Comparison of ENCODE assay signal across 8 mouse cellular contexts in the genomic region with DNA sequence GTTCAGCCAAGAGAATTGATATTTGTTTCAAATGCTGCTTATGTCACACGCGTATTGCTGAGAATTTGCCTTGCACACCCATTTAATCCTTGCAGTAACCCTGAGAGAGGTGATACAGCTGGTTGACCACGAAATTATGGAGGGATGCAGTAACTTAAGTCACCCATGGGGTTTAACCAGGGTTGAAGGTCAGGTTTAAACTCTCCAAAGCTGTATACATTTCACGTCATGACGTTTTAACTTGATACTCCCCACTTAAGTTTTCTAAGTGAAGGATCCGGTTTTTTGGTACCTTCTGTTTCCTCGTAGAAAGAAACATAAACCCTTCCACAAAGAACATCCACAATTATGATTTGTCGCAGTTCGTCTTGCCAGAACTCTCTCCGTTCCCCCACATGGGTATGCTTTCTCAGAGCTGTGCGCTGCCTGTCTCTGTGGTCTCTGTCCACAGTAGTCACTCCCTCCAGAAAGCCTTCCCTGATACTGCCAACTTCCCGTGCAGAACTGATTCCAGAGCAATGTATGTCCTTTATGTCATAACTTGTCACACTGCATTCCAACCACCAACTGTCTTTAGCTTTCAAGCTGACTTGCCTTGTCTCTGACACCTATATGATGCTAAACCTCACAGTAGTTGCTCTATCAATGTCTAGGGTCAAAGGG. TPM values are rescaled to one million over a fixed set of nuclear protein-coding genes. Genes with fewer than 3 reads are reported as not detected.
A peak's percentile ranks its signal among the peaks of the same experiment; 100 is the strongest.
DNase-seq lines count a peak whose midpoint lies in the region; ATAC-seq and TF ChIP-seq lines count a peak whose summit lies in the region.

No protein-coding gene starts in this region.

- peak overlapping the region; percentile 90 for H3K4me3 ChIP-seq in cerebellum, adult 2 months (replicated peaks; ENCODE audit: insufficient read depth, low read depth, low read length)
- H3K4me3 ChIP-seq in thymus, adult 2 months (ENCODE audit: control insufficient read depth, insufficient read depth, low read length) = peak overlapping the region; percentile 74
- H3K4me3 ChIP-seq in limb, embryonic 11.5 days (ENCODE audit: low read depth, low read length) = peak overlapping the region; percentile 83
- peak overlapping the region; percentile 94 for H3K4me3 ChIP-seq in neural tube, embryonic 12.5 days

- H3K9ac ChIP-seq in limb, embryonic 11.5 days (ENCODE audit: low read length) = peak overlapping the region; percentile 96
- peak overlapping the region; percentile 97 for H3K9ac ChIP-seq in neural tube, embryonic 12.5 days

- no peaks in the 10 kb centered on the region for H3K36me3 ChIP-seq in thymus, adult 2 months (ENCODE audit: control insufficient read depth, insufficient read depth, low read length)
- H3K36me3 ChIP-seq in limb, embryonic 11.5 days (ENCODE audit: control insufficient read depth, insufficient read depth, low read length) = no peaks in the 10 kb centered on the region
- no peaks in the 10 kb centered on the region for H3K36me3 ChIP-seq in neural tube, embryonic 12.5 days

- peak overlapping the region; percentile 76 for H3K4me2 ChIP-seq in limb, embryonic 11.5 days (ENCODE audit: low read depth, severe bottlenecking)
- H3K4me2 ChIP-seq in neural tube, embryonic 12.5 days (replicated peaks) = peak overlapping the region; percentile 86

- peaks cover 9% of the 10 kb centered on the region for H3K4me1 ChIP-seq in cerebellum, adult 2 months (ENCODE audit: control insufficient read depth, insufficient read depth, low read length)
- peaks cover 13% of the 10 kb centered on the region for H3K4me1 ChIP-seq in thymus, adult 2 months (replicated peaks; ENCODE audit: control insufficient read depth, insufficient read depth, low read length)
- H3K4me1 ChIP-seq in limb, embryonic 11.5 days (ENCODE audit: control insufficient read depth, insufficient read depth, low read length) = peaks cover 3% of the 10 kb centered on the region; the same call in 1 of the 2 replicates
- H3K4me1 ChIP-seq in neural tube, embryonic 12.5 days = peaks cover 37% of the 10 kb centered on the region

- H3K9me3 ChIP-seq in limb, embryonic 11.5 days (ENCODE audit: control insufficient read depth, low read length) = no peaks in the 10 kb centered on the region
- no peaks in the 10 kb centered on the region for H3K9me3 ChIP-seq in neural tube, embryonic 12.5 days

- no peaks in the 10 kb centered on the region for H3K27me3 ChIP-seq in cerebellum, adult 2 months (ENCODE audit: control insufficient read depth, insufficient read depth, low read length)
- H3K27me3 ChIP-seq in thymus, adult 2 months (ENCODE audit: control insufficient read depth, insufficient read depth, low read length) = no peaks in the 10 kb centered on the region
- H3K27me3 ChIP-seq in limb, embryonic 11.5 days (ENCODE audit: control insufficient read depth, insufficient read depth, low read length) = no peaks in the 10 kb centered on the region
- H3K27me3 ChIP-seq in neural tube, embryonic 12.5 days (replicated peaks) = no peaks in the 10 kb centered on the region

- DNase-seq in cerebellum, adult 2 months = no peak
- no peak for DNase-seq in cerebellum, postnatal 10 days
- DNase-seq in thymus, adult 2 months = no peak
- DNase-seq in thymus, adult 18-20 months = no peak
- DNase-seq in limb, embryonic 11.5 days (ENCODE audit: low spot score) = peak; percentile 33
- DNase-seq in thymus, postnatal 25 days = no peak
- DNase-seq in adrenal gland, adult 18-20 months (ENCODE audit: low spot score in 2 of 2) = no peak

- peak; percentile 48; the same call in 1 of the 2 replicates for ATAC-seq in limb, embryonic 11.5 days (ENCODE audit: insufficient number of reproducible peaks, low FRiP score, low TSS enrichment, low read depth)
- peak; percentile 15 for ATAC-seq in neural tube, embryonic 12.5 days (ENCODE audit: low FRiP score, low read depth)

- peak overlapping the region; percentile 77; the same call in 1 of the 2 replicates for H3K27ac ChIP-seq in cerebellum, adult 2 months (ENCODE audit: insufficient read depth, low read length)
- H3K27ac ChIP-seq in thymus, adult 2 months (ENCODE audit: control insufficient read depth, insufficient read depth, low read length) = no peak overlapping the region
- H3K27ac ChIP-seq in limb, embryonic 11.5 days (replicated peaks; ENCODE audit: low read depth, low read length) = no peak overlapping the region
- H3K27ac ChIP-seq in neural tube, embryonic 12.5 days = no peak overlapping the region

- WGBS in cerebellum, adult 2 months = 2% methylated on average over 12 of the region's 12 CpGs
- 4% methylated on average over 12 of the region's 12 CpGs for WGBS in thymus, adult 2 months
- 6% methylated on average over 12 of the region's 12 CpGs for WGBS in limb, embryonic 11.5 days
- WGBS in neural tube, embryonic 12.5 days = 10% methylated on average over 12 of the region's 12 CpGs

- no peak for TF ChIP-seq CTCF in cerebellum, adult 2 months (IDR thresholded peaks at IDR 0.05; ENCODE audit: borderline replicate concordance, insufficient read depth, low read depth, low read length)
- TF ChIP-seq CTCF in thymus, adult 2 months (IDR thresholded peaks at IDR 0.05; ENCODE audit: borderline replicate concordance, control insufficient read depth, extremely low read depth, insufficient read depth, low read length, poor library complexity) = no peak

- no peak for TF ChIP-seq POLR2A in cerebellum, adult 2 months (IDR thresholded peaks at IDR 0.05; ENCODE audit: borderline replicate concordance, insufficient read depth, low read length)
- no peak; the same call in 1 of the 2 replicates for TF ChIP-seq POLR2A in thymus, adult 2 months (IDR thresholded peaks at IDR 0.05; ENCODE audit: control insufficient read depth, extremely low read depth, insufficient read depth, low read length, poor library complexity)

RNA-seq across cellular contexts. Expression of gene Camsap2, which starts 0.6 kb away (rescaled TPM):
- 51.1 and 51.2 TPM in 2 replicates for polyA plus RNA-seq in cerebellum, adult 2 months (2012; rRNA removed)
- 7.3 and 13.4 TPM in 2 replicates for polyA plus RNA-seq in thymus, adult 2 months (2012; rRNA removed)
- polyA plus RNA-seq in limb, embryonic 11.5 days (2014; fragmentation: Nextera tagmentation; extraction: Ambion mirVana) = 20.1 and 20.6 TPM in 2 replicates
- polyA plus RNA-seq in neural tube, embryonic 12.5 days (2016; fragmentation: Nextera tagmentation; extraction: Ambion mirVana) = 32.2 and 37.9 TPM in 2 replicates
- 10 to 100 TPM; 42.3 to 42.6 TPM for total RNA-seq in adrenal gland, adult 18-20 months (2021)
